Mouse (Mus musculus): ENCODE results near the gene Fgf11. TPM values are rescaled to one million over a fixed set of nuclear protein-coding genes. Genes with fewer than 3 reads are reported as not detected.

Fgf11 gene
- polyA plus RNA-seq, 1 experiment from 2014 or later = 2.3 TPM

Other genes starting within 250 kb of the Fgf11 start
- 7.3 and 8.6 TPM in 2 replicates for gene Efnb3, start 241.7 kb downstream of the Fgf11 start, polyA plus RNA-seq (2014; fragmentation: Nextera tagmentation; extraction: Ambion mirVana)
- gene Wrap53, start 221.6 kb downstream of the Fgf11 start, polyA plus RNA-seq (2014; fragmentation: Nextera tagmentation; extraction: Ambion mirVana) = 18.4 and 19.8 TPM in 2 replicates
- gene Trp53, start 221.5 kb downstream of the Fgf11 start, polyA plus RNA-seq (2014; fragmentation: Nextera tagmentation; extraction: Ambion mirVana) = 111 and 133 TPM in 2 replicates
- gene Atp1b2, start 195.9 kb downstream of the Fgf11 start, polyA plus RNA-seq (2014; fragmentation: Nextera tagmentation; extraction: Ambion mirVana) = 15.6 and 17.7 TPM in 2 replicates
- not detected in 2 replicates for gene Shbg, start 184.0 kb downstream of the Fgf11 start, polyA plus RNA-seq (2014; fragmentation: Nextera tagmentation; extraction: Ambion mirVana)
- 15.6 and 16.6 TPM in 2 replicates for gene Sat2, start 179.8 kb downstream of the Fgf11 start, polyA plus RNA-seq (2014; fragmentation: Nextera tagmentation; extraction: Ambion mirVana)
- 25.4 and 26.3 TPM in 2 replicates for gene Fxr2, start 168.9 kb downstream of the Fgf11 start, polyA plus RNA-seq (2014; fragmentation: Nextera tagmentation; extraction: Ambion mirVana)
- 1.7 and 2.9 TPM in 2 replicates for gene Sox15, start 146.5 kb downstream of the Fgf11 start, polyA plus RNA-seq (2014; fragmentation: Nextera tagmentation; extraction: Ambion mirVana)
- 29.1 and 33.6 TPM in 2 replicates for gene Mpdu1, start 139.2 kb downstream of the Fgf11 start, polyA plus RNA-seq (2014; fragmentation: Nextera tagmentation; extraction: Ambion mirVana)
- gene Cd68, start 135.7 kb downstream of the Fgf11 start, polyA plus RNA-seq (2014; fragmentation: Nextera tagmentation; extraction: Ambion mirVana) = 22.0 and 25.5 TPM in 2 replicates
- gene Eif4a1, start 129.4 kb downstream of the Fgf11 start, polyA plus RNA-seq (2014; fragmentation: Nextera tagmentation; extraction: Ambion mirVana) = 525 and 575 TPM in 2 replicates
- gene Senp3, start 119.8 kb downstream of the Fgf11 start, polyA plus RNA-seq (2014; fragmentation: Nextera tagmentation; extraction: Ambion mirVana) = 73.6 and 88.4 TPM in 2 replicates
- 0.37 and 0.49 TPM in 2 replicates for gene Tnfsf13, start 116.1 kb downstream of the Fgf11 start, polyA plus RNA-seq (2014; fragmentation: Nextera tagmentation; extraction: Ambion mirVana)
- gene Tnfsf12, start 106.0 kb downstream of the Fgf11 start, polyA plus RNA-seq (2014; fragmentation: Nextera tagmentation; extraction: Ambion mirVana) = 13.0 and 16.6 TPM in 2 replicates
- gene Tnfsfm13, start 105.8 kb downstream of the Fgf11 start, polyA plus RNA-seq (2014; fragmentation: Nextera tagmentation; extraction: Ambion mirVana) = 6.0 and 6.6 TPM in 2 replicates
- gene Polr2a, start 43.2 kb downstream of the Fgf11 start, polyA plus RNA-seq (2014; fragmentation: Nextera tagmentation; extraction: Ambion mirVana) = 39.3 and 39.7 TPM in 2 replicates
- 0.12 TPM in 1 of 2 replicates, not detected in the other for gene Slc35g3, start 39.9 kb downstream of the Fgf11 start, polyA plus RNA-seq (2014; fragmentation: Nextera tagmentation; extraction: Ambion mirVana)
- 3.5 and 3.9 TPM in 2 replicates for gene Zbtb4, start 35.9 kb downstream of the Fgf11 start, polyA plus RNA-seq (2014; fragmentation: Nextera tagmentation; extraction: Ambion mirVana)
- gene Chrnb1, start 5.9 kb downstream of the Fgf11 start, polyA plus RNA-seq (2014; fragmentation: Nextera tagmentation; extraction: Ambion mirVana) = 28.4 and 29.4 TPM in 2 replicates
- 4.1 and 4.3 TPM in 2 replicates for gene Tmem102, start 3.8 kb upstream of the Fgf11 start, polyA plus RNA-seq (2014; fragmentation: Nextera tagmentation; extraction: Ambion mirVana)
- not detected in 2 replicates for gene Gm39566, start 13.4 kb upstream of the Fgf11 start, polyA plus RNA-seq (2014; fragmentation: Nextera tagmentation; extraction: Ambion mirVana)
- gene Spem2, start 16.6 kb upstream of the Fgf11 start, polyA plus RNA-seq (2014; fragmentation: Nextera tagmentation; extraction: Ambion mirVana) = not detected in 2 replicates
- 0.26 TPM in 1 of 2 replicates, not detected in the other for gene Spem1, start 20.3 kb upstream of the Fgf11 start, polyA plus RNA-seq (2014; fragmentation: Nextera tagmentation; extraction: Ambion mirVana)
- 8.3 and 10.6 TPM in 2 replicates for gene Nlgn2, start 35.9 kb upstream of the Fgf11 start, polyA plus RNA-seq (2014; fragmentation: Nextera tagmentation; extraction: Ambion mirVana)
- gene Tmem256, start 36.7 kb upstream of the Fgf11 start, polyA plus RNA-seq (2014; fragmentation: Nextera tagmentation; extraction: Ambion mirVana) = 379 and 388 TPM in 2 replicates
- gene Plscr3, start 44.5 kb upstream of the Fgf11 start, polyA plus RNA-seq (2014; fragmentation: Nextera tagmentation; extraction: Ambion mirVana) = 102 and 121 TPM in 2 replicates
- gene Tnk1, start 56.9 kb upstream of the Fgf11 start, polyA plus RNA-seq (2014; fragmentation: Nextera tagmentation; extraction: Ambion mirVana) = 3.2 and 3.7 TPM in 2 replicates
- not detected in 2 replicates for gene Tmem95, start 76.2 kb upstream of the Fgf11 start, polyA plus RNA-seq (2014; fragmentation: Nextera tagmentation; extraction: Ambion mirVana)
- gene Kctd11, start 79.5 kb upstream of the Fgf11 start, polyA plus RNA-seq (2014; fragmentation: Nextera tagmentation; extraction: Ambion mirVana) = 5.9 and 7.2 TPM in 2 replicates
- 1.5 and 2.1 TPM in 2 replicates for gene Acap1, start 93.7 kb upstream of the Fgf11 start, polyA plus RNA-seq (2014; fragmentation: Nextera tagmentation; extraction: Ambion mirVana)
- 5.7 and 8.3 TPM in 2 replicates for gene 2810408A11Rik, start 99.1 kb upstream of the Fgf11 start, polyA plus RNA-seq (2014; fragmentation: Nextera tagmentation; extraction: Ambion mirVana)
- gene Neurl4, start 99.2 kb upstream of the Fgf11 start, polyA plus RNA-seq (2014; fragmentation: Nextera tagmentation; extraction: Ambion mirVana) = 10.1 and 10.3 TPM in 2 replicates
- 55.0 and 57.2 TPM in 2 replicates for gene Gps2, start 112.0 kb upstream of the Fgf11 start, polyA plus RNA-seq (2014; fragmentation: Nextera tagmentation; extraction: Ambion mirVana)
- gene Eif5a, start 120.1 kb upstream of the Fgf11 start, polyA plus RNA-seq (2014; fragmentation: Nextera tagmentation; extraction: Ambion mirVana) = 1,503 and 1,606 TPM in 2 replicates
- gene Ybx2, start 133.9 kb upstream of the Fgf11 start, polyA plus RNA-seq (2014; fragmentation: Nextera tagmentation; extraction: Ambion mirVana) = 2.9 and 4.2 TPM in 2 replicates
- gene Slc2a4, start 146.3 kb upstream of the Fgf11 start, polyA plus RNA-seq (2014; fragmentation: Nextera tagmentation; extraction: Ambion mirVana) = 16.9 and 20.8 TPM in 2 replicates
- 22.3 and 23.7 TPM in 2 replicates for gene Cldn7, start 162.9 kb upstream of the Fgf11 start, polyA plus RNA-seq (2014; fragmentation: Nextera tagmentation; extraction: Ambion mirVana)
- gene Ctdnep1, start 179.3 kb upstream of the Fgf11 start, polyA plus RNA-seq (2014; fragmentation: Nextera tagmentation; extraction: Ambion mirVana) = 37.4 and 39.2 TPM in 2 replicates
- 109 and 116 TPM in 2 replicates for gene Elp5, start 180.7 kb upstream of the Fgf11 start, polyA plus RNA-seq (2014; fragmentation: Nextera tagmentation; extraction: Ambion mirVana)
- 577 and 590 TPM in 2 replicates for gene Gabarap, start 189.3 kb upstream of the Fgf11 start, polyA plus RNA-seq (2014; fragmentation: Nextera tagmentation; extraction: Ambion mirVana)
- gene Phf23, start 193.9 kb upstream of the Fgf11 start, polyA plus RNA-seq (2014; fragmentation: Nextera tagmentation; extraction: Ambion mirVana) = 47.0 and 49.3 TPM in 2 replicates
- gene Dvl2, start 198.7 kb upstream of the Fgf11 start, polyA plus RNA-seq (2014; fragmentation: Nextera tagmentation; extraction: Ambion mirVana) = 30.8 and 36.2 TPM in 2 replicates
- 90.0 and 95.5 TPM in 2 replicates for gene Acadvl, start 213.6 kb upstream of the Fgf11 start, polyA plus RNA-seq (2014; fragmentation: Nextera tagmentation; extraction: Ambion mirVana)
- gene Dlg4, start 215.1 kb upstream of the Fgf11 start, polyA plus RNA-seq (2014; fragmentation: Nextera tagmentation; extraction: Ambion mirVana) = 7.3 and 8.4 TPM in 2 replicates